Mouse (Mus musculus) testis, postnatal 14 days (tissue): ENCODE results near the gene Chn2.
"Not testable (repeated sequence)": the region's sequence is repeated elsewhere in the genome, so short reads cannot be mapped to it uniquely, and the experiment has no call there.

Experiments
- DNase-seq: peaks from one replicate; pipeline ENCODE4 v3.0.0; 2021; ENCODE audit warnings: low spot score

Gene Chn2

DNA sequence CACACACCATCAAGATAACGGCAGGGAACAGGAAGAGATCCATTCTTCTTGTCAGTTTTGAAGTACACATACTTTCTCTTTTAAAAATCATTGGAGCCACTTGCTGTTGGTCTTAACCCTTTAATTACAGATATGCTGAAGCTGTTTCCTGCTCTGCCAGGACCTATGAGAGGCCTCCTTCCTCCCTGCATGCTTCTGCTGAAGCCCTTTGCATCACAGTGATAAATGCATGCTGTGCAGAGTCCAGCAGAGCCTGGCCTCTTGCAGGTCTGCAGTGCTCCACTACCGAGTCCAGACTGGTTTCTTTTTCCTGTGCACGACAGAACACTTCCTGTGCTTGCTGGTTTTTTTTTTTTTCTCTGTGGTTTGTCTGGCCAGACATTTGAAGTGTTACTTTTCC lies 119.0 kb downstream of the Chn2 start:
- DNase-seq = no peak

DNA sequence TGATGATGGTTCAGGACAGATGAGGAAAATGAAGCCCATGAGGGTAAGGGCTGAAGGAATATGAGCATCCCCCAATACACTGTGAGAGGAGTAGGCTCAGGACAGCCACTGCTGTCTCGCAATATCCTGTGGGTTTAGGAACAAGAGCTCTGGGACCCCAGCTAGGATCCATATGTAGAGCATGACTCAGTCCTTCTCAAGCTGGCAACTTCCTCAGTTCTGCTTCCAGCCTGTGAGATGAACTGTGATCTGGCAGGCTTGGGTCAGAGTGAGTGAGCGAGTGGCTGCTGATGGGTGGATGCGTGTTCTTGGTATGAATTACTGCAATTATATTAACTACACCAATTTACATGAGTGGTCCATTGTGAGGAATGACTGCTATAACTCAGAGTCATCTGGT lies 121.3 kb downstream of the Chn2 start:
- no peak for DNase-seq

DNA sequence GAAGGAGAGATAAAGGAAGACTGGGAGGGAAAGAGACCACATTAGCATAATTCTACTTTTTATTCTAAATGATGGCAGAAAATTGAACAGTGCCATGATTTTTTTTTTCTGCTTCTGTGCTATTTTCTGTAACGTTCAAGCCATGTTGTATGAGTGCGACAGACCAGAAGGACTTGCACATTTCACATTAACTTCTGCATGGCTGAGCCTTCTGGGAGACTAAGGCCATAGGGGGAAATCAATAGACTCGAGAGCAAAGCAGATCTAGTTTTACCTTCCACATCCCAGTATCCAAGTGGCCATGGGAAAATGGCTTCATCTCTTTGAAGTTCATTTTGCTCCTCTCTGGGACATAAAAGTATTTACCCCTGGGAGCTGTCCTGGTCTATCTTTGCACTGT lies 121.9 kb downstream of the Chn2 start:
- no peak for DNase-seq

DNA sequence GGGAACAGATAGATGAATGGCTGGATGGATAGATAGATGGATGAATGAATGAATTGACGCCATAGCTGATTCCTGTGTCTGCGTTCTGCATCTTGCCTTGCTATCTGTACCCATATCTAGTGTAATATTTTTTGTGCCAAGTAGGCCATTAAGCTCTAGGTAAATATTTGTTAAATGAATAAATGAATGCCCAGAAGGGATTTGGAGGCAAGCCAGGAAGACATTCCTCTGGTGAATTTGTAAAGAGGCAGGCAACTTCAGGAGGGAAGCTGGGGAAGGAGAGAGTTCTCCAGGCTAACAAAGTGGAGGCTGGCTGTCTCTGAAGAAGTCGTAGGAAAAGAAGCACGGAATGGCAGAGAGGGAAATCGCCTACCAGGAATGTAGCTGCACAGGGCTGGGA lies 123.0 kb downstream of the Chn2 start:
- no peak for DNase-seq

DNA sequence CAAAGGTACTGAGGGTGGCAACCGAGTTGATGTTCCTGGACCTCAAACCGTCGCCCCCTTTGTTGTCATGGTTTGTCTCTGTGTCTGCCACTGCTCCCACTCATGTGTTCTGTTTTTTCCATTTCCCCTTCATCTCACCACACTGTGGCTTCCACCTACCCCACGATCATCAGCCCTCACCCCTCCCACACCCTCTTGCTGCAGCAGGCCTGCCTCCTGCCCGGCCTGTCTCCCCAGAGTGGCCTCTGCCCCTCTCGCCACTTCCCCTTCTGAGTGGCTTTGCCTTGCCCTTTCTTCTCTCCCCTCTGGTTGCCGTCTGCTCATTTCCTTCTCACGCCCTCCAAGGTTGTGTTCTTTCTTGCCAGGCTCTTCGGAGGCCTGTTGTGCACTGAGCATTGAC lies 123.4 kb downstream of the Chn2 start:
- DNase-seq = no peak

DNA sequence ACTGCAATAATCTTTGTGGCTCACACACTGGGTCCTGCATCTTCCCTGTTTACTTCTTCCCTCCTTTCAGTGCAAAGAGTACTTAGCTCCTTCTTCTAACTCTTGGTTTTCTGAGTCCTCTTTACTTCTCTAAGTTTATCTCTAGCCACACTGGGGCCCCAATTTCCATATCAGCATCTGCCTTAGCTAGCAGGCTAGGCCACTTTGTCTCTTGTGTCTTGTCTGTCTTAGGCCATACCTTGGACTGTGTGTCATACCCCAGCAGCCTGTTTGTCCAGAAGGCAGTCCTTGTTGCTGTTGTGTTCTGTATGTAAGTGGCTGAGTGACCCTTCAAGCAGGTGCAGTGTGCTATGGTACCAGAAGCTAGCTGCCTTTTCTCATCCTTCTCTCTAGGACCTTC lies 124.3 kb downstream of the Chn2 start:
- no peak for DNase-seq

DNA sequence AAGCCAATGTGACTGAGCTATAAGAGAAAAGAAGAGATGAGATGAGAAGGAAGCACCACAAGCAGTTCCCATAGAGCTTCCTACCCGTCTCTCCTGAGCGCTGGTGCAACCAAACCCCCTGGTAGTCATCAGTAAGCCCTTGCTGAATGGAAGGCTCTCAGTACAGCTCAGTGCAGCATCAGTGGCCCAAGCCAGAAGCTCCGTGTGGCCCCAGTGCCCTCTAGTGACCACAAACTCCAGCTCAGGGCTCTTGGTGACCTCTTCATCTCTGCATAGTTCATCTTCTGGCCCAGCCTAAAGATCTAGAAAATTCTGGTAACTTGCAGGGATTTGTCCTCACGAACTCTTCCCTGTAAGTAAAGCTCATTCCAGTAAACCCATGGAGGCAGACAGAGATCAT lies 125.4 kb downstream of the Chn2 start:
- no peak for DNase-seq

DNA sequence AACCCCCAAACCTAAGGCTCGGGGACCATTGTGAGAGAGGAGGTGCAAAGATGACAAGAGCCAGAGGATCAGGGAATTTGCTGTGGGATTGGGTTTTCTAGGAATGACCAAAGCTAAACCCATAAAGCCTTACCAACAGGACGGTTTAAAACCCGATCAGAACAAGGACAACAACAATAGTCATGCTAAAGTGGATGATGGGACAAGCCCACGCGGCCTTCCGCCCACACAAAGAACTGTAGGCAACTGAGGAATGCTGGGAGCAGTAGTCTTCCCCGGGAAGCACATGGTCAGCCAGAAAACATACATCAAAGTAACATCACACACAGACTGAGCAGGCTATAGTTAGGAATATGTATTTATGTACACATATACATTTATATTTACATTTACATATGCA lies 125.9 kb downstream of the Chn2 start:
- no peak for DNase-seq

DNA sequence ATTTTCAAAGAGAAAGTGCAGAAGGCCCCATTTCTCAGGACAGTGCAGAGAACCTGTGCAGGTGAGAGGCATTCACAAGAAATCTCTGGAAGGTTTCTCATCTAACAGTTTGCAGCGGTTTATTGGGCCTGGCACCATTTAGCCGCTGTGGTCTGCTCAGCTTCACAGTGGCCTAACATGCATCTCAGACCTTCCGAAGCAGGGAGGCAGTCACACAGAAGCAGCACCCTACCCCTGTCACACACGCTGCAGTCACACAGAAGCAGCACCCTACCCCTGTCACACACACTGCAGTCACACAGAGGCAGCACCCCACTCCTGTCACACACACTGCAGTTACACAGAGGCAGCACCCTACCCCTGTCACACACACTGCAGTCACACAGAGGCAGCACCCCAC lies 126.5 kb downstream of the Chn2 start:
- DNase-seq = no peak

DNA sequence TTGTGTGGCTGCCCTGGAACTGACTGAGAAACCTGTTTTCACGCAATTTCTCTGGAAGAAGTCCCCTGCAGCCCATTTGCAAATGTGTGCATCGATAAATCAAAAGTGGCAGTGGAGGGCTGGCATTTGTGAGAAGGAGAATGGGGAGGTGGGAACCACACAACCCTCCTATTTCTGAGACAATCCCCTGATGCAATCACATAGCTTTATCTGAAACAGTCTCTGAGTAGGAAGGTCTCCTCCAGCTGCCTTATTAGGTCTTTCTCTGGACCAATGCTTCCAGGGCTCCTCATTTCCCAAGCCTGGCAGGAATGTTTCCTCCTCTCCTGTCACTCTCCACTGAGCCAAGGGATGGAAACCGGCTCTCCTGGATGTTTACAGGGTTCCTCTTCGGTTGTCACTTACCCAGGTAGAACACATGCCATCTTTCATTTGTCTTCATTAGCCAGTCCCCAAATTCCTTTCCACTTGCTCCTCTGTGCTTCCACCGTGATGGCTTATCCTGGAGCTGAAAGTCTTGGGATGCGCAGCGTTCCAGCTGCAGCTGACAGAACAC lies 127.7 kb downstream of the Chn2 start:
- no peak for DNase-seq

DNA sequence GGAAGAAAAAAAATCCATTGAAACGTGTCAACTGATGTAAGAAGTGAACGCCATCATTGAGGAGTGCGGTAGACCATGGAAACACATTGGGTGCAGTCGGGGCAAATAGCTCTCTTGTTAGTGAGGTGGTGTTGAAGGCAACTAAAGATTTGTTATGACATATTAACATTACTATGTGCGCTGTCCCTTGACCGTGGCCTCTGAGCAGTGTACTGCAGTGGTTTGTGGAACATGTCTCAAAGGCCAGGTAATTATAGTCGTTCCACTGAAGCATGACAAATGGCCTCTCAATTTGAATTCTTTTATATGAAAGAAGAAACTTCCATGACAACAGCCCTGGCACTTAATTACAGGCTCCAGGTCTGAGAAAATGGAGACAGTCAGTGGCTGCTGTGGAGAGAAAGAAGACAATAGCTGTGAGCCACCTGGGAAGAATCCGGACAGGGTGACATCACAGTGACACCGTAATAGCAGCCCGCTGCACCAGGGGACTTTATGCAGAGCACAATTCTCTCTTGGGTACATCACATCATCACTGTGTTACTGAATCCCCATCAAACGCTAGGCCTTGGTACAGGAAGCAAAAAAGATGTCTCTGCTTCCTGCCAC lies 131.0 kb downstream of the Chn2 start:
- no peak for DNase-seq

DNA sequence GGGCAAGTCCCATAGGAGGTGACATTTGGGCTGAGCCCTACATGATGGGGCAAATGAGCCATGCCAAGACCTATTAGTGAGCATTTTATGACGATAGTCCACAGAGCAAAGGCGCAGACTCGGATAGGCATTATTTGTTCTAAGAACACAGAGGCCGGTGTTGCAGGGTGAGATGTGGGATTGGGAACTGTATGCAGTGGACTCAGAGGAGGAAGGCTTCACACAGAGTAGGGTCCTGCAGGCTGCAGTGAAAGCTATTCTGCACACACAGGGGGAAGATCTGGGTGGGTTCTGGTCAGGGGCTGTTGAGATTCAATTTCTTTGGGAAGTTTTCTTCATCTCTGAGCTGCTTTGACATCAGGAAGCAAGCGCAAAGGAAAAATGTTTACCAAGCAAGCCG lies 132.0 kb downstream of the Chn2 start:
- no peak for DNase-seq

DNA sequence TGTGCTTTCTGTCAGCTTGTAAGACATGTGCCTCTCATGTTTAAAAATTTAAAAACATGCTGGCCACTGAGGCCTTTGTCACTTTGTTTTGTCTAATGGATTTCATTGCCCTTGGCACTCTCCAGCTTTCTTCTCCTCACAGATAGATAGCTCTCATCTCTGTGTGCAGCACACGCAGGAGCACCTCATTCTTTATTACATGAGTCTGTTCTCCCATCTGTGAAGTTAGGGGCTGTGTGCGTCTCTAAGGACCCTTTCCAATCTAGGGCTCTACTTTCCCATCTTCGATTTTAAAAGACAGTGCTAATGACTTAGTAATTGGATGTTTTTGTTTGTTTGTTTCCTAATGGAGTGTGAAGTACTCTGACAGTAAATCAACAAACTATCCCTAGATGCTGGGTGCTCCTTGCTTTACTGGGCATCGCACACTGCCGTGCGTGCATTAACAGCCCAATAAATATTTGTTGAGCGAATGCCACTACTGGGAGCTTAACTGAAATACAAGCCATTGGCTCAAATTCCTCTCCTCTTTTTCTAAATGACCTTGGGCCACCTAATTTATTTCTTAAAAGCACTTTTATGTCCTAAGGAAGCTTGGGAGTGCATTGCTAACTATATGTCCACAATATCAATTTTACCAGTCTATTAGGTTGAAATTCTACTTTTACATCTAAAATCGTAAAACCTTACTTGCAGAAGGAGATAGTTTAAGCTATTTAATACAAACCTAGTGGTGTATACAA lies 136.3 kb downstream of the Chn2 start:
- no peak for DNase-seq

DNA sequence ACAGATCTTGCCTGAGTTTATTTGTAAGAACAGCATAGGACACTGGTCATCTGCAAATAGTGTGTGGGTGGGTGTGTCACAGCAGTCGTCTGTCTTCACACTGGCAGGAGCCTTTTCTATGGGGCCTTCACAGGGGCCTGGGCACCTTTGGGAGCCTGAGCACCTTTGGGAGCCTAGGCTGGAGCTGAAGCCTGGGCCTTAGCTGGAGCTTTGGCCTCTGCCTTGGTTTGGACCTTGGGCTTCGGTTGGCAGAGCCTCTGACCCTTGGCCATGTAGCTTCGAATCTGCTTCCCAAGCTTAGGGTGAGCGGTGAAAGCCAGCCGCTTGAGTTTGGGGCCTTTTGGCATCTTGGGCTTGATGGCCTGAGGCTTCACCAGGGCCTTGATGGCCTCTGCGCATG lies 137.7 kb downstream of the Chn2 start:
- not testable (repeated sequence) for DNase-seq

DNA sequence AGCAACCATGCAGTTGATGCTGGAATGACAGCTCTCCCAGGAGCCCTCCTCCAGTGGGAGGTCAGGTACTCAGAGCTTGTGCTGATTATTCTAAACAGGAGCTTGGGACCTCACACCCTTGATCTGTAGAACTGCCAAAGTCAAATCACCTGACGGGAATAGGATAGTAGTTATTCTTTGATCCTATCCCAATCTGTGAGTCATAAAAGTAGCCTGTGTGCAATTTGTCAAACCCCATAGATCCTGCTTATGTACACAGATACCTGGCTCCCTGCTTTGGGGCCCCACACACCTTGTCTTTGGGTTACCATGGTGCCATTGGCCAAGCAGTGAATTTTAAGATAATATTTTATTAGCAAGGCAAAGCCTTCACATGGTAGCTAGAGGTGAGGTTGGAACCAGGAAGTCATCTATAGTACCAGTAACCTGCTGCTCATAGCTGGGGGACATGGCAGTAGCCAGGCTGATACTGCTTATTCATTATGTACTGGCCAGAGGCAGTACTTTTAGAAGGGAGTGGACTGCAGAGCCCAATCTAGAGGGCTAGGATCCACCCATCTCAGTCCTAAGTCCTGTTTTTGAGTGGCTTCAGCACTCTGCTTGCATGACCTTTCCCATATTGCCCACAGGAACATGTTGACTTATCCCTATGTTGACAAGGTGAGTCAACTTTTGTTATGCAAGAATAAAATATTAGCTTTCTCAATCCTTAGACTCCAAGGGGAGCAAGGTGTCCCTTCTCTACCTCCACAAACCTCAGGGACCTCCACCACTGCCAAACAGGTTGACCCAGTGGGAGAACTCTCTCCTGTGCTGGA lies 139.9 kb downstream of the Chn2 start:
- no peak for DNase-seq

DNA sequence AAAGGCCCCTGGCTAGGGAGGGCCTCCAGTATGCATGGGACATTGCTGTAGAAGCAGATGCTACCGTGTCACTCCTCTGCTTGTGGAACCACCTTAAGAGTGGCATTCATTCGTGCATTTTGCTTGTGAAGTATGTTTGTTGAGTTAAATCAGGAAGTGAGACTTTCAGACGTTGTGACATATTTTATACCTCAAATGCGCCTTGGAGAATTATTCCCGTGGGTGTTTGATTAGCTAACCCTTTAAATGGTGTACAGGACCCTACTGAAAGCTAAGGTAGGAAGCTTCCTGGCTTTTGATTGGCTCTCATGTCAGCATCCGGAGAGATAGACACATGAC lies 140.5 kb downstream of the Chn2 start:
- no peak for DNase-seq

DNA sequence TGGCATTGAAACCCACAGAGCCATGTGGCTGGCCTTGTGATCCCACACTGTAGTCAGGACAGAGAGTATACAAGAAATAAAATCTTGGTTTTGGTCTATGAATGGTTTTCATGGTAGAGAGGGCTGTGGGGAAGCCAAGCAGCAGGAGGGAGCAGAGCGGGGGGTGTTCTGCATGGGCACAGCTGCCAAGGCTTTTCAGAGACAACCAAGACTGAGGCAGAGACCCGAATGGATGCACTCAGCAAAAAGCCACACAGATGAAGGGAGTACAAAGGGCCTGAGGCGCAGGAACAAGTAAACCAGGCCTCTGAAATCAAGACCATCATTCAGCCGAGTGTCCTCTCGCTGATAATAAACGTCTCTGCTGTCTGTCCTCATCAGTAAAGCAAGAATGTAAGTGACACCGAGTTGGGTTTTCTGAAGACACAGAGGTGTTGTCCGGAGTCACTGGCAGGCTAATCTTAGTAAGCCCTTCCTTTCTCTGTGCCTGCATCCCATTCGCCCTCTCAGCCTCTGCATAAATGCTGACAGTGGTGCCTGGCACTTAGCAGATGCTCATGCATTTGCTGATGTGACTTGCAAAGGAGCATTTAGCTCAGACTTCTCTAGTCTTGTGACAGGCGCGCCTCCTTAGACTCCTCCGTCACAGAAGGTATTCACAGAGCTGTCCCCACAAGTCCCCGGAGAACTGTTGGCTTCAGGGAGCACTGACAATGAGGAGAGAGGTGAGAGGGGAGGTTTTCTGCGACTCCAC lies 144.6 kb downstream of the Chn2 start:
- no peak for DNase-seq

DNA sequence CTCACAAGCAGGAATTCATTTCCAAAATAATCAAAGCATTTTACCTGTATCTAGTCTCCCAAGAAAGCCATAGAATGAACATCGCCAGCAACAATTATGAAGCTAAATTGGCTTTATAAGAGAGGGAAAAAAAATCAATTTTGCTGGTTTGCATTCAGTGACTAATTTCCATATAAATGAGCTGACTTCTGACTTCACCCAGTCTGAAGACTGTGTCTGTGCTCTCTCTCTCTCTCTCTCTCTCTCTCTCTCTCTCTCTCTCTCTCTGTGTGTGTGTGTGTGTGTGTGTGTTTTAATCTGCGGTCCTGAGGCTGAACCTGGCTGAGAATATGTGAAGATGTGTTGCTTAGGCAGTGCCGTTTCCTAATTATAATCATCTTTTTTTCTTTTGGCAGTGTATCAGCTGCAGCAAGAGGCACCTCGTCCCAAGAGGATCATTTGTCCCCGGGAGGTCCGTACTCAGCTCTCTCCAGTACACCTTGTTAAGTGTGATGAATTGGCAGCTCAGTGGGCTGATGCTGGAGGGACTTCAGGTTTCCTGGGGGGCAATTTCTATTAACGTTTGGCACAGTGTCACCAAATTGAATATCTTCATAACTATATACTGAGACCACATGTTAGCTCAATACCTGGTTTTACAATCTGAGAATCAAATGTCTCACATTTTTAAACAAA lies 154.4 kb downstream of the Chn2 start:
- no peak for DNase-seq

DNA sequence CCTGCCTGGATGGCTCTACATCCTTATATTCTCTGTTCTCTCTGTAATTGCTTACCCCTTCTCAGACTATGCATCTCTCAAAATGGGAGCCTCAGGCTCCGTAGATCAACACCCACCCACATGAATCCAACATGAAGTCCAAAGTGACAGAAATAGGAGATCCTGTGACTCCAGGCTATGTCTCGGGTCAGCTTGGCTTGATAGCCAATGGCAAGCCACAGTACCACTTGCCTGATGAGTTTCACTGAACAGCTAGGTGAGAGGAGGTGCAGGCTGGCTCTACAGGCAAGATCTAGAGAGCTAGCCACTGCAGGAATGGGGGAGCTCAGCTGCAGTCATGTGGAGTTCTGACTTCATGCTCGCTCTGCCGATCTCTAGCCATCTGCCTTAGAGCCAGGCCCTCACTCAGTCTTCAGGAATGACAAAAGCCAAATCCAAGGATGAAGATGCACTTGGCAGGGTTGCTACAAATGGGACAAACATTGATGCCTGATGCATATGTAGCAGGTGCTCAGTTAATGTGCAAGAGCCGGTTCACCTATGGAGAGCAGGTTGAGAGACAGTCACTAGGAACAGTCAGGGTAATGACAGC lies 158.6 kb downstream of the Chn2 start:
- no peak for DNase-seq

DNA sequence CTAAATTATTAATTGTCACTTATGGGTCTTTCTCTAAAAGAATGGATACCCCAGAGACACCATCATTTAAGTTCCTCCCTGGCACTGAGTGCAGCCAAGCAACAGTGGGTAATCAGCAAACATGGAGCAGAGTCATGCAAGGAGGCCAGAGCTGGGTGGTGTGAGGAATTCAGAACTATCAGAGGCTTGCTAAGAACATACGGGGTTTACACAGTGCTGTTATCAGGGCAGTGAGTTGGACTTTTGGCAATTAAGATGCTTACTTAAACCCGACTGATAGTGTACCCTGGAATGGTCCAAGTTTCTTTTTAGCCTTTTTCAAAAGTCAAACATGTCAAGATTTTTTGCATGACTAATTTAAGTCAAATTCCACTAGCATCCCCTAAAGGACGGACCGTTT lies 160.2 kb downstream of the Chn2 start:
- DNase-seq = no peak

DNA sequence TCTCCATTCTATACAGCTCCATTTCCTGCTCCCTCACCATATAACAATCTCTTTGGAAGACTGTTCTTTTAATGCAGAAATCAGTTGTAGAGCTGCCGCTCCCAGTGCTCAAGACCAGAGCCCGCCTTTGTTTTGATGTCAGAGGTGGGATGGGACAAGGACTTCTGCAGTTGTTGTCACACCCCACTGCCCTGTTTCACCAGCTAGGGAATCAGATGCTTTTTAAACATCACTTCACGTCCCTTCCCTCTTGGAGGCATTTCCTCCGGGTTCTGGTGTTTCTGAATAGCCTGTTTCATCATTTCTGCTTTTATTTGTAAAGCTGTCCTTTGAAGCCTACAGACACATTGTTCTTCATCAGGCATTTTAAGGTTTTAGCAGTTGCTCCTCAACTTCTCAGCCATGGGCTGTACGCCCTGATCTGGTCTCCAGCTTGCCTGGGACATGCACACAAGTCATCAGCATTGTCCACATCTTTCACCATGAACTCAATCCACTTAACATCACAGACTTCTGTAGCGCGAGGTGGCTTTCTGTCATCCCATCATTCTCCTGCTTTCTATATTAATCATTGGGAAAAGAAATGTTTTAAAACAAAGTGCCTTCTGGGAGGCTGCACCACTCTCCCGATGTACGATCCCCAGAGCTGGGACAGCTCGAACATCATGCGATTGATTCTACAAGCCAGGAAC lies 160.8 kb downstream of the Chn2 start:
- no peak for DNase-seq
